Mouse (Mus musculus) E14TG2a.4 (cell line): Measurements from ENCODE around the gene Igsf21.
A peak's percentile ranks its signal among the peaks of the same experiment; 100 is the strongest.

Experiments used
- H3K27me3 ChIP-seq: 2 replicates; pipeline ENCODE4 v1.6.1; 2014; ENCODE audit warnings: low read length, control low read depth; ENCODE audit not compliant: insufficient read depth
- H3K36me3 ChIP-seq: 2 replicates; pipeline ENCODE4 v1.6.1; 2014; ENCODE audit warnings: low read length, control low read depth; ENCODE audit not compliant: insufficient read depth
- H3K4me1 ChIP-seq: replicated peaks from 2 replicates; pipeline ENCODE4 v1.6.1; 2014; ENCODE audit warnings: low read depth, low read length, control low read depth
- H3K4me3 ChIP-seq: replicated peaks from 2 replicates; pipeline ENCODE4 v1.5.1; 2014; ENCODE audit warnings: mild to moderate bottlenecking, low read length
- H3K9me3 ChIP-seq: 2 replicates; pipeline ENCODE4 v1.6.1; 2014; ENCODE audit warnings: low read length, control low read depth
- CTCF ChIP-seq: conservative IDR thresholded peaks from 2 replicates; pipeline ENCODE4 v1.5.1; 2014; ENCODE audit warnings: low read length
- NANOG ChIP-seq: IDR thresholded peaks from 2 replicates; pipeline ENCODE4 v1.6.1; 2014; ENCODE audit warnings: borderline replicate concordance, low read length, mixed read lengths
- POU5F1 ChIP-seq: IDR thresholded peaks from 2 replicates; pipeline ENCODE4 v1.6.1; 2014; ENCODE audit warnings: low read length, borderline replicate concordance

Igsf21 gene

DNA sequence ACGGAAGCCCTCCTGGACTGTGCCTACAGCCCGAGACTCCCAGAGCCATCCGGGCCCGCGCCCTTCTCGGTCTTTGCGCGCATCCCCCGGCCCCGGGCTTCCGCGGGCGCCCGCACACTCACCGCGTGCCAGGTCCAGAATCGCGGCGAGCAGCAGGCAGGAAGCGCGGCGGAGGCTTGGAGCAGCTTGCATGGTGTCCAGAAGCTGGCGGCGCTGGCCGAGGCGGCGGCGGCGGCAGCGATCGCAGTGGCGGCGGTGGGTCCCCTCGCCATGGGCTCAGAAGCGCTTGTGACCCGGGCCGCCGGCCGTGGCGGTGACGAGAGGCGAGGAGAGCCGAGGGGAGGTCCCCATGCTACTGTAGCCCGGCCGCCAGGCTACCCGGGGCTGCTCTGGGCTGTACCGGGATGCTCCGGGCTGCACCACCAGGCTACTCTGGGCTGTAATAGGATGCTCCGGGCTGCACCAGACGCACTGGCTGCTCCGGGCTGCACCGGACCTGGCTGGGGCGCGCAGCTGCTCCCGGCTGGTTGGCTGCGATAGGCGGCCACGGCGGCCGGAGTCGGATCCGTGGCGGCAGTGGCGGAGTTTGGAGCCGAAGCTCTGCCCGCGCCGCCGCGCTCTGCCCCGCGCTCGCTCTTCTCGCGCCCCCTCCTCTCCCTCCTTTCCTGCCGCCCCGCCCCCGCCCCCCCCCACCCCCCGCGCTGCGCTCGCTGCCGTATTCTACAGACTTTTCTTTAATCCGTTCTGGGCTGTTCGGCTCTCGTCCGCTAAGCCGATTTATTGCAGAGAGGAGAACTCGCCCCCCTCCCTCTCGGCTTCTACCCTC lies at the start of gene Igsf21:
TSS of gene Igsf21 (minus strand) at position 605 of the 826 bp plus-strand sequence.
- peak within 1 kb of the TSS; percentile 83 for H3K4me3 ChIP-seq
- H3K36me3 ChIP-seq = no peaks in the 10 kb centered on the region
- H3K4me1 ChIP-seq = peaks cover 70% of the 10 kb centered on the region
- no peaks in the 10 kb centered on the region for H3K9me3 ChIP-seq
- peaks cover 71% of the 10 kb centered on the region for H3K27me3 ChIP-seq
- no peak for TF ChIP-seq NANOG
- TF ChIP-seq POU5F1 = no peak
- TF ChIP-seq CTCF = no peak

- H3K9me3 ChIP-seq = peaks cover 36% of the 10 kb centered on the region
- H3K27me3 ChIP-seq = no peaks in the 10 kb centered on the region
- H3K36me3 ChIP-seq = no peaks in the 10 kb centered on the region
- H3K4me3 ChIP-seq = no peak overlapping the region
- no peak for TF ChIP-seq POU5F1
- TF ChIP-seq NANOG = no peak
- no peak for TF ChIP-seq CTCF
- no peaks in the 10 kb centered on the region for H3K4me1 ChIP-seq
These were observed 39.2 kb upstream of the Igsf21 start for GRCm38 (mm10) chr4:140285726-140286316.

DNA sequence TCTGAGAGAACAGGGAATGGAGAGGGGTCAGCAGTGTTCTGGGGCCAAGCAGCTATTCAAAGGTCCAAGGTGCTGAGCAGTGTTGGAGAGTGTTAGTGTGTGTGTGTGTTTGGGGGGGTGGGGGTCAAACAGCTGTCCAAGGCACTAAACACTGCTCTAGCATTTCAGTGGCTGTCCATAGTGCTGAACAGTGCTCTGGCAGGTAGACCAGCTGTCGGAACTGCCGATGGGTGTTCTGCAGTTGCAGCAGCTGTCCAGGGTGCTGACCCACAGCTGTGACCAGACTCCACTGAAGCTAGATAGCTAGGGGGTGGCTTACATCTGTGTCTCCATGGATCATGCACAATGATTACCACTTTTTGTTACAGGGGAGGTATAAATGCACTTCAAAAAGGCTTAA lies 36.8 kb upstream of the Igsf21 start:
- Histone ChIP-seq H3K36me3 (no peaks in the 10 kb centered on the region), H3K27me3 (no peaks in the 10 kb centered on the region)
- TF ChIP-seq CTCF (no peak), NANOG (no peak), POU5F1 (no peak)

DNA sequence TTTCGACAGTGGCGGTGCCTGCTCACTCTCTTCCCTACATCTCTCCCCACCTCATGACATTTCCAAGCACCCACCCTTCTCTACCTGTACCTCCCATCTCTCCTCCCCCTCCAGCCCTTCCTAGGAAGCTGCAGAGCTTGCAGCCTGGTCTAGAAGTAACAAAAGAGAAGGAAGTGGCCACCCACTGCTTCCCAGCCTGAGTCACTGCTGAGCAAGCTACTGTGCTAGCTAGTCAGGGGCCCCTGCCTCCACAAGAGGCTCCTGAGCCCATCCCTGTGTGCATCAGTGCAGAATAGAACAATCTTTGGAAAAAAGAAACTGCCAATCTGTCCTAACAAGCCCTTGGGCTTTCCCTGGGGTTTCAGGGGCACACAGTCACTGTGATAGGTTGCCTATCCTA lies 31.7 kb upstream of the Igsf21 start:
- Histone ChIP-seq H3K4me1 (no peaks in the 10 kb centered on the region), H3K36me3 (no peaks in the 10 kb centered on the region), H3K4me3 (no peak overlapping the region), H3K27me3 (no peaks in the 10 kb centered on the region), H3K9me3 (peaks cover 43% of the 10 kb centered on the region)
- no peak for TF ChIP-seq NANOG
- no peak for TF ChIP-seq POU5F1
- no peak for TF ChIP-seq CTCF

More for the DNA sequence above, 36.8 kb upstream of the Igsf21 start:
- Histone ChIP-seq H3K4me3 (no peak overlapping the region), H3K9me3 (peaks cover 42% of the 10 kb centered on the region), H3K4me1 (no peaks in the 10 kb centered on the region)

- H3K9me3 ChIP-seq = peaks cover 5% of the 10 kb centered on the region
- H3K4me1 ChIP-seq = 0 out of 2 replicates have a peak, but pooled peaks cover 4% of the 10 kb centered on the region
- H3K27me3 ChIP-seq = peaks cover 4% of the 10 kb centered on the region; the same call in 1 of the 2 replicates
- no peak overlapping the region for H3K4me3 ChIP-seq
- no peaks in the 10 kb centered on the region for H3K36me3 ChIP-seq
- no peak for TF ChIP-seq POU5F1
- TF ChIP-seq CTCF = no peak
- TF ChIP-seq NANOG = no peak
These were observed 25.3 kb upstream of the Igsf21 start for GRCm38 (mm10) chr4:140271913-140272312.

- Histone ChIP-seq H3K27me3 (peaks cover 5% of the 10 kb centered on the region; the same call in 1 of the 2 replicates), H3K4me1 (0 out of 2 replicates have a peak, but pooled peaks cover 4% of the 10 kb centered on the region), H3K9me3 (no peaks in the 10 kb centered on the region), H3K36me3 (no peaks in the 10 kb centered on the region), H3K4me3 (no peak overlapping the region)
- TF ChIP-seq NANOG (no peak), CTCF (no peak), POU5F1 (no peak)
These were observed 23.9 kb upstream of the Igsf21 start for GRCm38 (mm10) chr4:140270451-140270850.

DNA sequence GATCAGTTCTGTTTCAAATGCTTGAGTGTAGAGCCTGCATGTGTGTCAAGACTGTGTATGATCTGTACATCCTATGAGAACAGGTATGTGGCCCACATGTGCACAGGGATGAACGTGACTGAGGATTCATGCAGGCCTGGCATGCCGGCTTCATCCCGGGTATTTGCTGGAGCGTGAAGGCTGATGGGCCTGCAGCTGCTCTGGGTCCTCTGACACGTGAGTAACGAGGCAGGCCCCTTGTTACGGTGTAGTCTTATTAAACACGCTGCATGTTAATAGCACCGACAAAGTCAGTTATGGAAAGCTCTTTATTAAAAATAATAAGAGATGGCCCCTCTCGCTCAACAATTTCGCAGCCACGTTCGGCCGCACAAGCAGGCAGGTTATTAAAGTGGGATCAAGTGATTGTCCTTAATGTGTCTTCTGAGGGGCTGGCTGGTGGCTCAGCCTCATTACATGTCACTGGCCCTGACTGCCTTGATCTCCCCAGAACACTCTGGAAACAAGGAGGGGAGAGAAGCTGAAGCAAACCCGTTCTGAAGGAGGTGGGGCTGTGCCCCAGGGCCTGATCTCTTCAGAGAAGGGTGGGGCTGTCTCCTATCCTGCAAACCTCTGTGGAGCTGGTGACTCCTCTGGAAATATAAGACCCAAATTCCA lies 22.7 kb upstream of the Igsf21 start:
- Histone ChIP-seq H3K9me3 (no peaks in the 10 kb centered on the region), H3K4me1 (peaks cover 11% of the 10 kb centered on the region; the same call in 1 of the 2 replicates), H3K27me3 (peaks cover 11% of the 10 kb centered on the region; the same call in 1 of the 2 replicates), H3K4me3 (no peak overlapping the region), H3K36me3 (no peaks in the 10 kb centered on the region)
- TF ChIP-seq CTCF (no peak), POU5F1 (no peak), NANOG (no peak)

DNA sequence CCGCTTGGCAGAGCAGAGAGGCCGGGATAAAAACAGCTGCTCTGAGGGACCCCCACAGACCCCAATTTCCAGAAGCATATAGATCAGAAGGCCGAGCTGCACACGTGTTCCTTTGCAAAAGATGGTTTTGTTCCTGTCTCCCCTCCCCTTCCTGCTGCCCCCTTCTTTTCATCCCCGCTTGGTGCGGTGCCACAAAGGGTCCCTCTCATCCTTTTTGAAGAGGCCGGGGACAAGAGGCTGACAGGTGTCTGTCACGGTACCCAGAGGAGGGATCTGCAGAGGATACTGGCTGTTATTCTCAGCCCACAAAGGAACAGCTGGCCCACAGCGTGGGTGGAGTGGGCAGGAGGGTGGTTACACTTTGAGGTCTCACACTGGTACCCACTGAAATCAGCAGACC lies 21.3 kb upstream of the Igsf21 start:
- H3K27me3 ChIP-seq = peaks cover 19% of the 10 kb centered on the region
- H3K4me3 ChIP-seq = no peak overlapping the region
- H3K9me3 ChIP-seq = no peaks in the 10 kb centered on the region
- peaks cover 11% of the 10 kb centered on the region; the same call in 1 of the 2 replicates for H3K4me1 ChIP-seq
- TF ChIP-seq POU5F1 = no peak
- no peaks in the 10 kb centered on the region for H3K36me3 ChIP-seq
